Mouse (Mus musculus): ENCODE data around the gene Gm49369. TPM values are rescaled to one million over a fixed set of nuclear protein-coding genes. Genes with fewer than 3 reads are reported as not detected.
A peak's percentile ranks its signal among the peaks of the same experiment; 100 is the strongest.
"Not testable (repeated sequence)": the region's sequence is repeated elsewhere in the genome, so short reads cannot be mapped to it uniquely, and the experiment has no call there.

Gene Gm49369
- polyA plus RNA-seq, 1 experiment from 2014 or later = 0.79 TPM

- Histone ChIP-seq H3K4me3 (ENCODE audit: low read depth, low read length) (no peak overlapping the region), H3K9me3 (ENCODE audit: control insufficient read depth, low read length) (no peaks in the 10 kb centered on the region), H3K27ac (replicated peaks; ENCODE audit: low read depth, low read length) (no peak overlapping the region), H3K27me3 (ENCODE audit: control insufficient read depth, insufficient read depth, low read length) (no peaks in the 10 kb centered on the region), H3K36me3 (ENCODE audit: control insufficient read depth, insufficient read depth, low read length) (no peaks in the 10 kb centered on the region), H3K9ac (ENCODE audit: low read length) (no peak overlapping the region), H3K4me2 (ENCODE audit: low read depth, severe bottlenecking) (no peak overlapping the region), H3K4me1 (ENCODE audit: control insufficient read depth, insufficient read depth, low read length) (peaks cover 2% of the 10 kb centered on the region; the same call in 1 of the 2 replicates)
- ATAC-seq (ENCODE audit: insufficient number of reproducible peaks, low FRiP score, low TSS enrichment, low read depth) (no peak), DNase-seq (ENCODE audit: low spot score) (no peak)
- WGBS = 41% methylated on average over 9 of the region's 9 CpGs
Observed at GRCm38 (mm10) chr7:142326714-142327445, 55.6 kb downstream of the Gm49369 start.

GRCm38 (mm10) chr7:142323396-142324117, 58.9 kb downstream of the Gm49369 start:
- Histone ChIP-seq H3K4me2 (ENCODE audit: low read depth, severe bottlenecking) (no peak overlapping the region), H3K27me3 (ENCODE audit: control insufficient read depth, insufficient read depth, low read length) (no peaks in the 10 kb centered on the region), H3K4me1 (ENCODE audit: control insufficient read depth, insufficient read depth, low read length) (peaks cover 8% of the 10 kb centered on the region; the same call in 1 of the 2 replicates), H3K9me3 (ENCODE audit: control insufficient read depth, low read length) (no peaks in the 10 kb centered on the region), H3K36me3 (ENCODE audit: control insufficient read depth, insufficient read depth, low read length) (no peaks in the 10 kb centered on the region), H3K9ac (ENCODE audit: low read length) (no peak overlapping the region), H3K4me3 (ENCODE audit: low read depth, low read length) (no peak overlapping the region), H3K27ac (replicated peaks; ENCODE audit: low read depth, low read length) (no peak overlapping the region; the same call in none of the 2 replicates)
- ATAC-seq (ENCODE audit: insufficient number of reproducible peaks, low FRiP score, low TSS enrichment, low read depth) (no peak), DNase-seq (ENCODE audit: low spot score) (no peak)
- whole genome bisulfite sequencing = 70% methylated on average over 12 of the region's 12 CpGs

GRCm38 (mm10) chr7:142322641-142323040, 59.8 kb downstream of the Gm49369 start:
- H3K4me2 ChIP-seq (ENCODE audit: low read depth, severe bottlenecking) = no peak overlapping the region
- H3K36me3 ChIP-seq (ENCODE audit: control insufficient read depth, insufficient read depth, low read length) = no peaks in the 10 kb centered on the region
- no peaks in the 10 kb centered on the region for H3K9me3 ChIP-seq (ENCODE audit: control insufficient read depth, low read length)
- no peak overlapping the region for H3K9ac ChIP-seq (ENCODE audit: low read length)
- DNase-seq (ENCODE audit: low spot score) (no peak), ATAC-seq (ENCODE audit: insufficient number of reproducible peaks, low FRiP score, low TSS enrichment, low read depth) (no peak)
- WGBS = 83% methylated on average over 6 of the region's 6 CpGs
- no peaks in the 10 kb centered on the region for H3K27me3 ChIP-seq (ENCODE audit: control insufficient read depth, insufficient read depth, low read length)
- peak overlapping the region; percentile 61 for H3K27ac ChIP-seq (replicated peaks; ENCODE audit: low read depth, low read length)
- no peak overlapping the region for H3K4me3 ChIP-seq (ENCODE audit: low read depth, low read length)
- peaks cover 8% of the 10 kb centered on the region; the same call in 1 of the 2 replicates for H3K4me1 ChIP-seq (ENCODE audit: control insufficient read depth, insufficient read depth, low read length)

- H3K36me3 ChIP-seq (ENCODE audit: control insufficient read depth, insufficient read depth, low read length); H3K9ac ChIP-seq (ENCODE audit: low read length); H3K27me3 ChIP-seq (ENCODE audit: control insufficient read depth, insufficient read depth, low read length); H3K4me1 ChIP-seq (ENCODE audit: control insufficient read depth, insufficient read depth, low read length); H3K9me3 ChIP-seq (ENCODE audit: control insufficient read depth, low read length); H3K4me2 ChIP-seq (ENCODE audit: low read depth, severe bottlenecking); DNase-seq (ENCODE audit: low spot score); H3K4me3 ChIP-seq (ENCODE audit: low read depth, low read length): not testable (repeated sequence)
- peak; percentile 71 for ATAC-seq (ENCODE audit: insufficient number of reproducible peaks, low FRiP score, low TSS enrichment, low read depth)
- peak overlapping the region; percentile 53 for H3K27ac ChIP-seq (replicated peaks; ENCODE audit: low read depth, low read length)
- WGBS = 20% methylated on average over 3 of the region's 10 CpGs
Observed at GRCm38 (mm10) chr7:142321637-142322306, 60.7 kb downstream of the Gm49369 start.

Other genes with a start within 250 kb of the Gm49369 start
- not detected in 2 replicates for gene Gm39115, start 246.6 kb downstream of the Gm49369 start, polyA plus RNA-seq (2014; fragmentation: Nextera tagmentation; extraction: Ambion mirVana)
- gene Gm45337, start 238.1 kb downstream of the Gm49369 start, polyA plus RNA-seq (2014; fragmentation: Nextera tagmentation; extraction: Ambion mirVana) = not detected in 2 replicates
- not detected in 2 replicates for gene Gm29735, start 225.6 kb downstream of the Gm49369 start, polyA plus RNA-seq (2014; fragmentation: Nextera tagmentation; extraction: Ambion mirVana)
- gene Gm4553, start 216.9 kb downstream of the Gm49369 start, polyA plus RNA-seq (2014; fragmentation: Nextera tagmentation; extraction: Ambion mirVana) = not detected in 2 replicates
- not detected in 2 replicates for gene Krtap5-2, start 206.7 kb downstream of the Gm49369 start, polyA plus RNA-seq (2014; fragmentation: Nextera tagmentation; extraction: Ambion mirVana)
- not detected in 2 replicates for gene Gm10153, start 192.3 kb downstream of the Gm49369 start, polyA plus RNA-seq (2014; fragmentation: Nextera tagmentation; extraction: Ambion mirVana)
- gene Krtap5-3, start 181.3 kb downstream of the Gm49369 start, polyA plus RNA-seq (2014; fragmentation: Nextera tagmentation; extraction: Ambion mirVana) = not detected in 2 replicates
- gene Gm7579, start 170.8 kb downstream of the Gm49369 start, polyA plus RNA-seq (2014; fragmentation: Nextera tagmentation; extraction: Ambion mirVana) = not detected in 2 replicates
- not detected in 2 replicates for gene Krtap5-5, start 152.7 kb downstream of the Gm49369 start, polyA plus RNA-seq (2014; fragmentation: Nextera tagmentation; extraction: Ambion mirVana)
- not detected in 2 replicates for gene Gm40460, start 141.6 kb downstream of the Gm49369 start, polyA plus RNA-seq (2014; fragmentation: Nextera tagmentation; extraction: Ambion mirVana)
- gene Gm2431, start 124.3 kb downstream of the Gm49369 start, polyA plus RNA-seq (2014; fragmentation: Nextera tagmentation; extraction: Ambion mirVana) = not detected in 2 replicates
- gene Gm4559, start 108.3 kb downstream of the Gm49369 start, polyA plus RNA-seq (2014; fragmentation: Nextera tagmentation; extraction: Ambion mirVana) = not detected in 2 replicates
- gene Krtap5-1, start 85.5 kb downstream of the Gm49369 start, polyA plus RNA-seq (2014; fragmentation: Nextera tagmentation; extraction: Ambion mirVana) = not detected in 2 replicates
- gene Krtap5-4, start 79.1 kb downstream of the Gm49369 start, polyA plus RNA-seq (2014; fragmentation: Nextera tagmentation; extraction: Ambion mirVana) = not detected in 2 replicates
- gene Ifitm10, start 8.9 kb downstream of the Gm49369 start, polyA plus RNA-seq (2014; fragmentation: Nextera tagmentation; extraction: Ambion mirVana) = 0.27 and 0.72 TPM in 2 replicates
- 133 and 139 TPM in 2 replicates for gene Ctsd, start 5.4 kb upstream of the Gm49369 start, polyA plus RNA-seq (2014; fragmentation: Nextera tagmentation; extraction: Ambion mirVana)
- 0.62 TPM in 1 of 2 replicates, not detected in the other for gene Syt8, start 52.2 kb upstream of the Gm49369 start, polyA plus RNA-seq (2014; fragmentation: Nextera tagmentation; extraction: Ambion mirVana)
- gene Tnni2, start 59.1 kb upstream of the Gm49369 start, polyA plus RNA-seq (2014; fragmentation: Nextera tagmentation; extraction: Ambion mirVana) = 7.0 and 10.3 TPM in 2 replicates
- gene Lsp1, start 78.1 kb upstream of the Gm49369 start, polyA plus RNA-seq (2014; fragmentation: Nextera tagmentation; extraction: Ambion mirVana) = 22.8 and 23.3 TPM in 2 replicates
- 8.0 and 10.8 TPM in 2 replicates for gene Tnnt3, start 116.2 kb upstream of the Gm49369 start, polyA plus RNA-seq (2014; fragmentation: Nextera tagmentation; extraction: Ambion mirVana)
- 17.8 and 19.7 TPM in 2 replicates for gene Mrpl23, start 150.0 kb upstream of the Gm49369 start, polyA plus RNA-seq (2014; fragmentation: Nextera tagmentation; extraction: Ambion mirVana)